Mouse (Mus musculus) lung, adult 18-20 months (tissue): ENCODE results near the gene Pik3ip1.
A peak's percentile ranks its signal among the peaks of the same experiment; 100 is the strongest.

Experiments used
- DNase-seq, 2 experiments: peaks; one replicate each; pipeline ENCODE4 v3.0.0; 2022; ENCODE audit warnings: mixed read lengths in 2 of 2

Gene Pik3ip1

GRCm38 (mm10) chr11:3381148-3381814, 51.1 kb downstream of the Pik3ip1 start:
- no peak for DNase-seq

DNA sequence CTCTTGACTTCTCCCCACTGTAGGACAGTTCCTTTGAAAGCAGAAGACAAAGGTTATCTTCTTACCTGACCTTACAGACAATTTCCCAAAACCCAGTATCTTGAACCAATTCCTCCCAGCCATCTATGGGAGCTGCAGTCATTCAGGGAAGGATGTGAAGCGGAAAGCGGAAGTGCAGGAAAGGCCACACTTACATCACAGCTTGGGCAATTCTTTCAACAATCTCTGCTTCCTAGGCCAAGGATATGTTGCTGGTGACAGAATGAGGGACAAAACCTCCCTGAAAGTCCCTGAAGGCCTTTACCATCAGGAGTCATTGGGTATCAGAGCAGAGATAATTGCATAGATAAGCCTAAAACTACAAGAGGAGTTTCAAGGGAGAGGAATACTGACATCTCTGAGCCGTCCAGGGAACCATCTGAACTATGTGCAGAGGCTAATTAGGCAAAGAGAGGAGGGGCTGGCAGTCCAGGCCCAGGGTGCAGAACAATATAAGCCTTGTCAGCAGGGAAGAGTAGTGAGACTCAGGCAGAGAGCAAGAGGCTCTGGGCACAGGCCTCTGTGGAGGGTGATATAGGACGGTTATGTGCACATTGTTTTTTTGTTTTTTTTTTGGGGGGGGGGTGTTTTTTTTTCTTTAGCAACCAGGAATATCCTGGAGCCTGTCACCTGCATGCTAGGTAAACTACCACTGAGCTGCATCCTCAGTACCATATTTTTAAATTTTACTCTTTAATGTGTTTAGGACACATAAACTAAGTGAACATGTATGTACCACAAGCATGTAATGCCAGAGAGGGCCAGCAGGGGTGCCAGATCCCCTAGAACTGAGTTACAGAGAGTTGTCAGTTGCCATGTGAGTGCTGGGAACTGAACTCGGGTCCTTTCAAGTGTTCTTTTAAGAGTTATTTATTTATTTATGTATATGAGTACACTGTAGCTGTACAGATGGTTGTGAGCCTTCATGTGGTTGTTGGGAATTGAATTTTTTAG, 52.7 kb downstream of the Pik3ip1 start:
- DNase-seq, result no peak

DNA sequence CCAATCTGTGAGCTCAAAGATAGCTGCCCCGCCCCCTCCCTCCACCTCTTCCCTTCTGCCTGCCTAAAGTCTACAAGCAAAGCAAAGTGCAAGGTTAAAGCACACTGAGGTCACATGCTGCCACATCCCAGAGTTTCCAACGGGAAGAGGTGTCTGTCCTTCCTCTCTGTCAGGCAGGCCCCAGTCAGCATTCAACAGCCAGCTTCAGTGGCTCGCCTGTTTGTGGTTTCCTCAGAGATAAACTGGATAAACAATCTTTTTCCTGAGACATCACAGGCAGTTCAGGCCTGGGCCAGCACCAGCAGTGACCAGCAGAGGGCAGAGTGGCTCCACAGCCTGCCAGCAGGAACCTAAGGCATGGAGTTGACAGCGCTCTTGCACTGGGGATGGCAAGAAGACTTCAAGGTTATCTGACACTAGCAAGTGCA, 56.8 kb downstream of the Pik3ip1 start:
- peak; percentile 86 to 90 for DNase-seq

- DNase-seq, result no peak
Measured at GRCm38 (mm10) chr11:3387482-3388196, 57.4 kb downstream of the Pik3ip1 start.

DNA sequence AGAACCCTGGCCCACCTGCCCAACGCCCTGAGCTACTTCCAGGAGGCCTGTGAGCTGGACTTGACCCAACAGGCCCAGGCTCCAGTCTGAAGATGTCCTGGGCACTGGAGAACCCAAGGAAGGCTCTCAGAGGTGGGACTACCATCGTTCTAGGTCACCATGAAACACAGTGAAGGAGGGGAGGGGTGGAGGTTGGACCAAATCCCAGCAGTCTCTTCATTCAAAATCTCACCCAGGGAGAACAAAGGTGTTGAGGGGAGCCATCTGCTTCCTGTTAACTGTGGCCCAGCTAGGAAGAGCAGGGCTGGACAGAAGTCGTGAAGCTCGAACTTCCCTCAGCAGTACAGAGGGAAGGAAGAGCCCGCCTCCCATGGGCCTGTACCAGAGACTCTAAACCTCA, 59.8 kb downstream of the Pik3ip1 start:
- no peak for DNase-seq

DNA sequence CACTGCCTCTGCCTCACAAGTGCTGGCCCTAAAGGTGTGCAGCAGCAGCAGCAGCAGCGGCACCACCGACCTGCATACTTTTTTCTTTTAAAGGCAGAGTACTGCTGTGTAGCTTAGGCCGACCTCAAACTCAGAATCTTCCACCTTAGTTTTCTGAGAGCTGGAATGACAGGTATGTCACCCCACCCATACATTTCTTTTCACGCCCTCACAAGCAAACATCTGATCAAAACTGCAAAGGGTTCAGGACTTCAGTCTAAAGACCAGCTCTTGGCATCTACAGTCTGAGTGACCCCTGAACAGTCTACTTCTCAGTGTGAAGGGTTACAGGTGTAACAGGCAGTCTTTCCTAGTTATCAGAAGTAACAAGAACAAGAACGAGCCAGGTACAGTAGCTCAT, 60.6 kb downstream of the Pik3ip1 start:
- DNase-seq, result no peak

DNA sequence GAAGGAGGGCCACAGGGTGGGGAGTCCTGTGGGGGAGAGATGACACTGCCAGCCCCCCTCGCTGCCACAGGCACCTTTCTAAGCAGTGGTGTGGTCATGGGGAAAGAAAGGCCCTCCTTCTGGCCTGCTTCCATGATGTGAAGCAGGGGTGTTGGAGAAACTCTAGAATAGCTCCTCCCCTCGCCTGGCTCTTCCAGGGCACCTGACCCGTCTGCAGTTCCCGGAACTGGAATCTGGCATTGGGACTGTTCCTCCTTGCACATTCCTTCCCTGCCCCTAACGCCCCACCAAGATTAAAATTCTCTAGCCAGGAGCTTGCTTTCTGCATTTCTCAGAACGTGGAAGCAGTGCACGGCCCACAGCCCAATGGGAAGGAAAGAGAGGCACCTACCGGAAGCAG, 62.3 kb downstream of the Pik3ip1 start:
- peak; percentile 53 to 71 for DNase-seq
